Mouse (Mus musculus) ES-Bruce4 (cell line): ENCODE measurements around the gene Tjp2. TPM values are rescaled to one million over a fixed set of nuclear protein-coding genes. Genes with fewer than 3 reads are reported as not detected.
"Not testable (repeated sequence)": the region's sequence is repeated elsewhere in the genome, so short reads cannot be mapped to it uniquely, and the experiment has no call there.

ENCODE experiments used
- H3K27ac ChIP-seq: 2 replicates; pipeline ENCODE4 v1.5.1; 2012; ENCODE audit warnings: low read length, inconsistent platforms; ENCODE audit not compliant: insufficient read depth
- H3K27me3 ChIP-seq: 2 replicates; pipeline ENCODE4 v1.6.1; 2012; ENCODE audit warnings: mild to moderate bottlenecking, low read length, inconsistent platforms; ENCODE audit not compliant: control insufficient read depth, poor library complexity, insufficient read depth, severe bottlenecking
- H3K36me3 ChIP-seq: 2 replicates; pipeline ENCODE4 v1.6.1; 2012; ENCODE audit warnings: inconsistent platforms, mild to moderate bottlenecking, low read length, moderate library complexity; ENCODE audit not compliant: control insufficient read depth, poor library complexity, insufficient read depth, severe bottlenecking
- H3K4me1 ChIP-seq: one replicate; pipeline ENCODE4 v1.8.1; 2011; ENCODE audit warnings: low read length; ENCODE audit not compliant: control insufficient read depth, insufficient read depth
- H3K4me3 ChIP-seq: 2 replicates; pipeline ENCODE4 v1.5.1; 2011; ENCODE audit warnings: low read depth, mild to moderate bottlenecking, low read length
- H3K9ac ChIP-seq: 2 replicates; pipeline ENCODE4 v1.6.1; 2012; ENCODE audit warnings: low read depth, mild to moderate bottlenecking, inconsistent platforms; ENCODE audit not compliant: poor library complexity, severe bottlenecking
- H3K9me3 ChIP-seq: replicated peaks from 2 replicates; pipeline ENCODE4 v1.6.1; 2012; ENCODE audit warnings: mild to moderate bottlenecking, low read length, inconsistent platforms; ENCODE audit not compliant: control insufficient read depth, poor library complexity, insufficient read depth, severe bottlenecking
- CTCF ChIP-seq: IDR thresholded peaks from one replicate; pipeline ENCODE4 v1.8.1; 2011; ENCODE audit warnings: low read depth, low read length
- EP300 ChIP-seq: IDR thresholded peaks from 2 replicates; pipeline ENCODE4 v1.6.1; 2011; ENCODE audit warnings: low read depth, low read length; ENCODE audit not compliant: insufficient read depth
- POLR2A ChIP-seq: IDR thresholded peaks from one replicate; pipeline ENCODE4 v1.8.1; 2011; ENCODE audit warnings: low read length; ENCODE audit not compliant: insufficient read depth
- polyA plus RNA-seq: library from polyadenylated mRNA; stranded (reverse); fragments of >200 nt; gene quantifications from 2 replicates; pipeline ENCODE4 v1.2.4, GENCODE M21; 2011; ENCODE audit warnings: low read depth; ENCODE audit not compliant: missing spikeins, insufficient read depth, insufficient read length

Gene Tjp2
- polyA plus RNA-seq, 1 experiment = 114 TPM

DNA sequence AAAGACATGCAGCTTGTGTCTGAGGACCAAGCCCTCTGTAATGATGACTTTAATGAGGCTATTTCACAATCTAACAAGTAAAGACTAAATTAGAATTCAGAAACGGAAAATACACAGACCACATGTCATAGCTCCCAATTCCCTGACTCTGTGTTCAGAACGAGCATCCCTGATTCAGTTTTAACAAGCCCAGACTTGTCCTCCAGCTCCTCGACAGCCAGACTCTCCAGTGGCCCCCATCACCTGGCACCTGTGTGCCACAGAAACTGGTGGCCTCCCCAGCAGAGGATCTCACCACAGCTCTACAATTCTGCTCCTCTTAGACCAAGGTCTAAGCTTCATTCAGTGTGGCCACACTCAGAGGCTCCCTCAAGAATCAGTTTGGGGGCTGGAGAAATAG is 27.5 kb downstream of the Tjp2 start:
- Histone ChIP-seq H3K36me3 (peaks cover 2% of the 10 kb centered on the region; the same call in 1 of the 2 replicates), H3K27ac (peak overlapping the region; percentile 85), H3K9me3 (0 out of 2 replicates have a peak, but pooled peaks cover 2% of the 10 kb centered on the region), H3K4me1 (no peaks in the 10 kb centered on the region), H3K27me3 (no peaks in the 10 kb centered on the region), H3K4me3 (no peak overlapping the region), H3K9ac (peak overlapping the region; percentile 31)
- TF ChIP-seq POLR2A (no peak), EP300 (no peak), CTCF (no peak)

DNA sequence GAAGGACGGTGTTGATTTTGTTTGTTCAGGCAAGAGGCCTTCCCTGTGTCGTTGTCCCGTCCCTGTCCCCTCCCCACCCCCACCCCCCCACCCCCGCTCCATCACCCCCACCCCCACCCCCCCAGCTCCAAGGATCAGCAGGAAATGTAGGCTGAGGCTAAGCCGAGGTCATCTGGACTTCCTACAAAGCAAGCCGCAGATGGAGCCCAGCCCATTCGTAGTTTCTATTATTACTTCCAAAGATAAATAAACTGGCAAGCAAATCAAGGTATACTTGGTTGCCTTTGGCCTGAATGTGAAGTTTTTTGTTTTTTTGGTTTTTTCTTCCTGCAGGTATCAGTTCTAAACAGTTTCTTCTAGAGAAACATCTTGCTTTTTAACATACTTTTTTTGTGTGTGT is 29.6 kb downstream of the Tjp2 start:
- no peak for TF ChIP-seq EP300
- TF ChIP-seq POLR2A = no peak
- no peak for TF ChIP-seq CTCF
- Histone ChIP-seq H3K27ac (no peak overlapping the region), H3K36me3 (peaks cover 2% of the 10 kb centered on the region; the same call in 1 of the 2 replicates), H3K4me1 (no peaks in the 10 kb centered on the region), H3K27me3 (no peaks in the 10 kb centered on the region), H3K4me3 (no peak overlapping the region), H3K9ac (no peak overlapping the region), H3K9me3 (0 out of 2 replicates have a peak, but pooled peaks cover 2% of the 10 kb centered on the region)

DNA sequence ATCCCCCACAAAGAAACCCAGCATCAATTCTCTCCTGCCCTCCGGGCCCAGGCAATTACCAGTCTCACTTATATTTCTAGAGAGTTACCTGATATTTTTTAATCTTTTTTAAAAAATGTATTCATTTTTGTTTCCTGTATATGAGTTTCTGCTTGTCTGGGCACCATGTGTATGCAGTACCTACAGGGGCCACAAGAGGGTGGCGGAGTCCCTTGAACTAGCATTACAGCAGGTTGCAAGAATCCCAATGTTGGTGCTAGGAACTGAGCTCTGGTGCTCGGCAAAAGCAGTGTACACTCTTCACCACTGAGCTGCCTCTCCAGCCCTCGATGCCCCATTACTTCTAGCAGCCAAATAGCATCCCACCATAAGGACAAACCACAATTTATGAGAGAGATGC is 30.6 kb downstream of the Tjp2 start:
- Histone ChIP-seq H3K4me3 (no peak overlapping the region), H3K9ac (no peak overlapping the region), H3K9me3 (0 out of 2 replicates have a peak, but pooled peaks cover 2% of the 10 kb centered on the region), H3K27ac (no peak overlapping the region), H3K27me3 (no peaks in the 10 kb centered on the region), H3K4me1 (no peaks in the 10 kb centered on the region), H3K36me3 (peaks cover 2% of the 10 kb centered on the region; the same call in 1 of the 2 replicates)
- TF ChIP-seq CTCF (peak; percentile 40), EP300 (no peak)

DNA sequence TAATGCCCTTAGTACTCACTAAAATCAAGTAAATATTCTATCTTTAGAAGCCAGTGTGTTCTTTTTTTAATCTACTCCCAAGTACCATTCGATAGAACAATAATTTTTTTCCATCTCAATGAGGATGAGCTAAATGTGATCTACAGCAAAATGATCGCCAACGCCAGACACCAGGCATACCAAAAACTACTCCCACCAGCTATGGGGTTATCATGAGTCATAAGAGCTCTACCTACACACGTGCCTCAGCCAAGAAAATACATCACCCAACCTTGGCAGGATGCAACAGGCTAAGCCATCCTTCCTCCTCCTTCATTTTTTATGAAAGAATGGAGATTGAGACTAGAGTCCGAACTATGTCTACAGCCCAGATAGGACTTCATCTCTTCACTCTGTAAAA is 31.9 kb downstream of the Tjp2 start:
- H3K9ac ChIP-seq = no peak overlapping the region
- H3K4me1 ChIP-seq = no peaks in the 10 kb centered on the region
- H3K9me3 ChIP-seq = 0 out of 2 replicates have a peak, but pooled peaks cover 2% of the 10 kb centered on the region
- H3K36me3 ChIP-seq = peaks cover 2% of the 10 kb centered on the region; the same call in 1 of the 2 replicates
- no peak overlapping the region for H3K27ac ChIP-seq
- H3K4me3 ChIP-seq = no peak overlapping the region
- no peaks in the 10 kb centered on the region for H3K27me3 ChIP-seq
- no peak for TF ChIP-seq CTCF
- no peak for TF ChIP-seq EP300
- no peak for TF ChIP-seq POLR2A

DNA sequence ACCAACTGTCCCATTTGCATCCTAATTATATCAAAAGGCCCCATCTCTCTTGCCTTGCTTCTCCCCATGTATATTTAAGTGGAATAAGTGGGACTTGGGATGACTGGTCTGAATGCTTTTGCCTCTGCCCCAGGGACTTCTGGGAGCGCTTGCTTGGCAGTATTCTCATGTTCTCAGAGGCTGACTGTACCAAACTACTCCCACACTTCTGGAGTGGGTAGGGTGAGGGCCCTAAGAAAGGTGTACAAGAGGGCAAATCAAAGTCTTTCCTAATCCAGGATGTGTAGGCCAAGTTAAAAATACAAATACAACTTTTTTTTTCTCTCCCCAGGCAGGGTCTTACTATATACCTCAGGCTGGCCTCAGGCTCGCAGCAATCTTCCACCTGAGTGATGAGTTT is 37.0 kb downstream of the Tjp2 start:
- Histone ChIP-seq H3K4me1 (no peaks in the 10 kb centered on the region), H3K36me3 (no peaks in the 10 kb centered on the region), H3K27ac (no peak overlapping the region), H3K9ac (no peak overlapping the region), H3K9me3 (no peaks in the 10 kb centered on the region), H3K27me3 (no peaks in the 10 kb centered on the region), H3K4me3 (no peak overlapping the region)
- TF ChIP-seq EP300 (no peak), CTCF (no peak), POLR2A (no peak)

DNA sequence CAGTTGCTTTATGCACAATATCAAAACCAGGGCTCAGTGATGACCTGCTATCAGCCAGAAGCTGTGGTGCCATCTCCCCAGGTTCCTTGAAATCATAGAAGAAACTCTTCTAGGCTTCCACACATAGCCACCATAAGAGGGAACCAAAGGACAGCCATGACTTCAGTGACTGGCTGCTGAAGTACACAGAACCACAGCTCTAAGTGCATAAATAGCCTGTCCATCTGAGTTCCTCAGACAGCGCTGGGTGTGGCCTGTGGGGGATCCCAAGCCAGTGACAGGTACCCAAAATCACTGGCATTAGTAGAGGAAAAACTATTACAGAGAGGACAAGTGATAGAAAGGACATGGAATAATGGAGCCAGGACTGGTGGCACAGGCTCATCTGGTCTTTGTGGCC is 37.5 kb downstream of the Tjp2 start:
- not testable (repeated sequence) for H3K27ac ChIP-seq, H3K36me3 ChIP-seq, H3K9me3 ChIP-seq, H3K4me3 ChIP-seq, H3K9ac ChIP-seq, H3K27me3 ChIP-seq, H3K4me1 ChIP-seq
